Mouse (Mus musculus) testis, adult 2 months (tissue): ENCODE measurements around the gene Gpatch2. TPM values are rescaled to one million over a fixed set of nuclear protein-coding genes. Genes with fewer than 3 reads are reported as not detected.
A peak's percentile ranks its signal among the peaks of the same experiment; 100 is the strongest.

Source experiments
- H3K27ac ChIP-seq: fragments of 200-500 bp; 2 replicates; pipeline ENCODE4 v1.5.1; 2012; ENCODE audit warnings: low read depth, low read length; ENCODE audit not compliant: control insufficient read depth, insufficient read depth
- H3K27me3 ChIP-seq: fragments of 200-500 bp; 2 replicates; pipeline ENCODE4 v1.6.1; 2012; ENCODE audit warnings: mild to moderate bottlenecking, low read length, moderate library complexity; ENCODE audit not compliant: control insufficient read depth, insufficient read depth
- H3K36me3 ChIP-seq: fragments of 200-500 bp; 2 replicates; pipeline ENCODE4 v1.6.1; 2012; ENCODE audit warnings: mild to moderate bottlenecking, low read length; ENCODE audit not compliant: control insufficient read depth, insufficient read depth
- H3K4me1 ChIP-seq: fragments of 200-500 bp; 2 replicates; pipeline ENCODE4 v1.6.1; 2012; ENCODE audit warnings: low read length; ENCODE audit not compliant: control insufficient read depth, insufficient read depth
- H3K4me3 ChIP-seq: fragments of 200-500 bp; 2 replicates; pipeline ENCODE4 v1.5.1; 2012; ENCODE audit warnings: low read depth, mild to moderate bottlenecking, low read length, moderate library complexity, mixed read lengths; ENCODE audit not compliant: control insufficient read depth
- CTCF ChIP-seq: fragments of 200-500 bp; IDR thresholded peaks from 2 replicates; pipeline ENCODE4 v1.5.1; 2012; ENCODE audit warnings: low read depth, mild to moderate bottlenecking, inconsistent platforms, low read length, moderate library complexity; ENCODE audit not compliant: control insufficient read depth, insufficient read depth, insufficient replicate concordance
- POLR2A ChIP-seq: fragments of 200-500 bp; IDR thresholded peaks from 2 replicates; pipeline ENCODE4 v1.6.1; 2012; ENCODE audit warnings: low read depth, mild to moderate bottlenecking, inconsistent platforms, low read length, moderate library complexity; ENCODE audit not compliant: control insufficient read depth
- polyA plus RNA-seq: library from polyadenylated mRNA; depleted of rRNA; stranded (reverse); fragments of >200 nt; gene quantifications from 2 replicates; pipeline ENCODE4 v1.2.3, GENCODE M21; 2012; rRNA removed

The Gpatch2 gene
- 30.8 and 31.9 TPM in 2 replicates for polyA plus RNA-seq

DNA sequence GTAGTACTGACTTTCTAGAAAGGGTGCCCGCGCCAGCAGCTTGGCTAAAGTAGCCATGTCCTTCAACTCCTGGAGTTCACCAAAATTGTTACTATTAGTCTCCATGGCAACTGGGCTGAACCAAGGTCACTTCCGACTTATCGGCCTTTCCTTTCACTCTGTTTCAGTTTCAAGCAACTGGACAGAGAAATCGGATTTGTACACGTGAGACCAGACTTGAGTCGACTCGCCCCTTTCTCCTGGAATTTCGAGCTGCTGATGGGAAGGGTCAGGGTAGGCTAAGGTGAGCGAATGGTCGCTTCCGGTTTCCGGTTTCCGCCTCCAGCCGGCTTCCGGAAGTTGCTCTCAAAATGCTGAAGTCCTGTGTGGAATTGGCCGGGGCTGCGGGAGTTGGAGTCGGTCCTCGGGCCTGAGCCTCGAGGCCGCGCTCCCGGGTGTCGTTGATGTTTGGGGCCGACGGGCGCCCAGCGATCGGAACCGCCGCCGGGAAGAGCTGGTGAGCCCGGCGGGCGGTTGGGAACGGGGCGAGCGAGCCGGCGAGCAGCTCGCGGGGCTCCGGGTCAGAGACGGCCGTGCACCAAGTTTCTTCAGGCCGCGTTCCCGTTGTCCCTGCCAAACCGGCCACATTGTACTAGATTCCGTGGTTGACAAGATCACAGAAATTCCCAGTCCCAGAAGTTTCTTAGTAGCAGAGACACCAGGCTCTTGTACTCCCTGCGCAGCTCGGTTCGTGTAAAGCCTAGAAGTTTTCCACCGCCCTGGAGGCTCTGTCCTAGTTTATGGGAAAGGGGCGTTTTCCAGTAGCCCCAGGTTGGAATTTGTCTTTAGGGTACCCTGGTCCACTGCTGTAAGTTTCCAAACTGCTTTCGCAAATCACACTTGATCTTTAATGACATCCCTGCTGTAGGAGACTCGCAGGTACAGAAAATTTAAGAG lies at the start of gene Gpatch2, which contains the start of gene Spata17:
Gene Gpatch2, plus strand, starts transcription at position 328 of the 936 bp plus-strand sequence.
Gene Spata17, minus strand, starts transcription at position 285 of the 936 bp plus-strand sequence.
- peak within 1 kb of the TSS; percentile 99 for H3K27ac ChIP-seq
- no peaks in the 10 kb centered on the region for H3K27me3 ChIP-seq
- TF ChIP-seq POLR2A (peak; percentile 80), CTCF (no peak)
- peak within 1 kb of the TSS; percentile 99 for H3K4me3 ChIP-seq
- no peaks in the 10 kb centered on the region for H3K4me1 ChIP-seq
- H3K36me3 ChIP-seq, result no peaks in the 10 kb centered on the region; the same call in 1 of the 2 replicates

- no peaks in the 10 kb centered on the region for H3K4me1 ChIP-seq
These were observed 45.7 kb upstream of the Gpatch2 start for GRCm38 (mm10) chr1:187169646-187170045.

GRCm38 (mm10) chr1:187170361-187170760 lies 44.9 kb upstream of the Gpatch2 start:
- TF ChIP-seq CTCF (no peak), POLR2A (no peak)
- Histone ChIP-seq H3K27me3 (no peaks in the 10 kb centered on the region), H3K4me1 (no peaks in the 10 kb centered on the region), H3K27ac (no peak overlapping the region), H3K4me3 (no peak overlapping the region), H3K36me3 (no peaks in the 10 kb centered on the region; the same call in 1 of the 2 replicates)

More at GRCm38 (mm10) chr1:187169646-187170045, 45.7 kb upstream of the Gpatch2 start:
- H3K27me3 ChIP-seq, result no peaks in the 10 kb centered on the region
- H3K27ac ChIP-seq, result no peak overlapping the region
- TF ChIP-seq POLR2A, result no peak
- no peak for TF ChIP-seq CTCF
- no peaks in the 10 kb centered on the region for H3K36me3 ChIP-seq
- H3K4me3 ChIP-seq, result no peak overlapping the region

DNA sequence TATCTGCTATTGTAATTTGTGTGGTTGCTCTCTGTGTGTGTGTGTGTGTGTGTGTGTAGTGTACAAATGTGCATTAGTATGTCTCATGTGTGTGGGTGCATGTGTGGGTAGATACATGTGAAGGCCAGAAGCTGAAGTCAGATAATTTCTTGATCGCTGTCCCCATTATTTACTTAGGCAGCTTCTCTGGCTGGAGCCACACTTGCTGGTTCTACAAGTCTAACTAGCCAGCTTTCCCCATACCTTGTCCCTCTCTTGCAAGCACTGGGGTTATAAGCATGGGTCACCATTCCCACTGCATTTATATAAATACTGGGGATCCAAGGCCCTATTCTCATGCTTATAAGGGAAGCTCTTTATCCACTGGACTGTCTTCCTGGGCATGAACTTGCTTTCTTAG lies 39.3 kb upstream of the Gpatch2 start:
- no peaks in the 10 kb centered on the region for H3K4me1 ChIP-seq
- no peak overlapping the region for H3K4me3 ChIP-seq
- no peaks in the 10 kb centered on the region; the same call in 1 of the 2 replicates for H3K36me3 ChIP-seq
- TF ChIP-seq POLR2A, result no peak
- no peak for TF ChIP-seq CTCF
- no peak overlapping the region for H3K27ac ChIP-seq
- no peaks in the 10 kb centered on the region for H3K27me3 ChIP-seq

DNA sequence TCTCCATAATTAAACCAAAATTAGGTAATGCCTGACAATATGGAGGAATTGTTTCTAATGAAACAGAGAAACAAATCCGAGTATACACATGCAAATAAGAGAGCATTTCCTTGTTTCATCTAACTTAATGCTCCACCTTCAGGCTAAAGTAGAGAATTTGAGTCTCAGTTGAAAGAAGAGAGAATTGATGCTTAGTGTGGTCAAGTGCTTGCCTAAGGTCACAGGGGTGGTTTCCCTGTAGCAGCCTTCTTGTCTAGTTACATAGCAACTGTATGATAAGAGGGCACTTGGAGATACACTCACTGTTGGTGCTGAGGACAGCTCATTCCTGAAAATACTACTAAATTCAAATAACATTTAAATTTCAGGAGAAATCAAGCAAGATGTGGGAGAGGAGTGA lies 36.8 kb upstream of the Gpatch2 start:
- no peak overlapping the region for H3K27ac ChIP-seq
- no peaks in the 10 kb centered on the region; the same call in 1 of the 2 replicates for H3K36me3 ChIP-seq
- no peaks in the 10 kb centered on the region for H3K4me1 ChIP-seq
- no peaks in the 10 kb centered on the region for H3K27me3 ChIP-seq
- no peak overlapping the region for H3K4me3 ChIP-seq
- TF ChIP-seq CTCF (no peak), POLR2A (no peak)

- Histone ChIP-seq H3K4me1 (no peaks in the 10 kb centered on the region), H3K27me3 (no peaks in the 10 kb centered on the region), H3K36me3 (no peaks in the 10 kb centered on the region), H3K27ac (no peak overlapping the region), H3K4me3 (no peak overlapping the region)
- TF ChIP-seq CTCF, result no peak
- no peak for TF ChIP-seq POLR2A
These were observed 9.8 kb upstream of the Gpatch2 start for GRCm38 (mm10) chr1:187205506-187205905.

DNA sequence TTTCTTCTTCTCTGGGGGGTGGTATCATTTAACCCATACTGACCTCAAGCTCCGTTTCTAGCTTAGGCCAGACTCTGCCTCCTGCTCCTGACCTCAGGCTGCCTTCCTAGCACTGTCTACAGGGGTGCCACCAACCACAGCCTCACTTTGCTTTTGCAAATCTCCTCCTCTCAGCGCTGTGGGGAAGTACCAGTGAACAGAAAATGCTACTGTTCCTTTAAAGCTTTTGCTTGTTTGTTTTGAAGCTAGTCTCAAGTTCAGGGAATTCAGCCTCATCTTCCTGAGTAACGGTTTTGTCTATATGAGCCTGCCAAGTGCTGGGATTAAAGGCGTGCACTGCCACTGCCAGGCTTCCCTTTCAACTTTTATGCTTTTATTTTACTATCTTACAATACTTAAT lies 5.8 kb upstream of the Gpatch2 start:
- Histone ChIP-seq H3K36me3 (no peaks in the 10 kb centered on the region), H3K4me3 (no peak overlapping the region), H3K27me3 (no peaks in the 10 kb centered on the region), H3K27ac (no peak overlapping the region), H3K4me1 (no peaks in the 10 kb centered on the region)
- TF ChIP-seq POLR2A, result no peak
- TF ChIP-seq CTCF, result no peak
